Mouse (Mus musculus) heart, postnatal 14 days (tissue): ENCODE measurements around the gene Grik4. TPM values are rescaled to one million over a fixed set of nuclear protein-coding genes. Genes with fewer than 3 reads are reported as not detected.
"Not testable (repeated sequence)": the region's sequence is repeated elsewhere in the genome, so short reads cannot be mapped to it uniquely, and the experiment has no call there.

Experiments
- DNase-seq, 2 experiments: peaks; one replicate each; pipeline ENCODE4 v3.0.0; 2021 to 2022
- intact Hi-C: fragments of 180-260 bp; cut with DNase I; formaldehyde crosslinking; loops from one replicate; pipeline ENCODE4 v1.15.1; 2025
- total RNA-seq, 2 experiments: library from RNA; stranded (reverse); gene quantifications; 2 replicates each; pipeline ENCODE4 v1.2.3; 2021

The Grik4 gene
- total RNA-seq, 2 experiments from 2014 or later = not detected

DNA sequence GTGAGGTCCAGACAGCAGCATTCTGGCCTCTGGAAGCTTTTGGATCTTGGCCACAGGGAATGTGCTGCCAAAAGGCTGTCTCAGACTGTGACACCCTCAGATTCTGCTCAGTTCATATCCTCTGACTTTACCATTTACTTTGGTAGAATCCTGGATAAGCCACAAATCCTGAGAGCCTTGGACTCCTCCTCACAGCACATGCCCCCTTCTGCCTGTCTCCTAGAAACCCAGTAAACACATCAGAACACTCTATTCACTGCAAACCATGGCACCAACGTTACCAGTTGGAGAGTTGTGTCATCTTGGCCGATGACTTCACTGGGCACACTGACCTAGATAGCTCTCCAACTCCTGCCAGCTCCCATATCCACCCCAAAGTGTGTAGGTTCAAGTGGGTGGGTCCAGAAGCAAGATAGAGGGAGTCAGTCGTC is 141.2 kb downstream of the Grik4 start:
- intact Hi-C loops = no loop called here
- DNase-seq = peak; percentile 30 to 52

DNA sequence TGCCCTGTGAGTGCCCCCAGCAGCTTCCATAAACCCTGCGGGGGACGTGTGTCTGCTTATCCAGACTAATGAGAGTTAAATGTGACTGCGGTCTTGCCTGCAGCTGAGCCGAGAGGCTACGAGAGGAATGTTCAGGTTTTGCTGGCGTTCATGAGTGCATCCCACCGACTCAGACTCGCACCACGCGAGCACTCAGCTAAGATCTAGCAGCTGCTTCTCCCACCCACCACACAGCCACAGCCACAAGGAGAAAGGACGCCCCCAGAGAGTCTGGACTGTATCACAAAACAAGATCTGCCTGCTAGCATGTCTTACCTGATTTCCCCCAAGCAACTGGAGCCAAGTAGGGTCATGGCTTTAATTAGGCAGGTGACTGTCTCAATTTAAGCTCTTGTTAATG is 142.4 kb downstream of the Grik4 start:
- intact Hi-C loops = no loop called here
- DNase-seq = no peak

- intact Hi-C loops = no loop called here
- DNase-seq = no peak
Observed at GRCm38 (mm10) chr9:42800138-42800537, 144.2 kb downstream of the Grik4 start.

- intact Hi-C loops = no loop called here
- DNase-seq = no peak
Observed at GRCm38 (mm10) chr9:42799694-42800093, 144.6 kb downstream of the Grik4 start.

DNA sequence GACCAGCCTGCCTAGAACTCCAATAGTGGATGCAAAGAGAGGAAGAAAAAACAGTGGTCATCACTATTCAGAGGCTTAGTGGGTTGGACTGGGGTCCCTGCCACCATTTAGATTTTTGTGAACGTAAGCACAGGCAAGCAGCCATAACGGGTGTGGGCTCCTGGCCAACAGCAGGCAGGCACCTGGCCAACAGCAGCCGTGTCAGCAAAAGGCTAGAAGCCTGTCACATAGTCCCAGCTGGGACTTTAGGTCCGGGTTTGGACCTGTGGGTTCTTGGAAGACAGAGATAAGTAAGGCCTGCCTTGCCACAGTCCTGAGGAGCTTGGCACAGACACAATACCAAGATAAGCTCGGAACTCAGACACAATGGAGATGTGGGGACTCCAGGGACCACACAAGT is 145.1 kb downstream of the Grik4 start:
- DNase-seq = peak; percentile 35 to 50
- intact Hi-C loops = no loop called here

- intact Hi-C loops = no loop called here
- DNase-seq = no peak
Observed at GRCm38 (mm10) chr9:42798280-42798679, 146.0 kb downstream of the Grik4 start.

- DNase-seq = no peak
- intact Hi-C loops = no loop called here
Observed at GRCm38 (mm10) chr9:42797276-42797675, 147.0 kb downstream of the Grik4 start.

DNA sequence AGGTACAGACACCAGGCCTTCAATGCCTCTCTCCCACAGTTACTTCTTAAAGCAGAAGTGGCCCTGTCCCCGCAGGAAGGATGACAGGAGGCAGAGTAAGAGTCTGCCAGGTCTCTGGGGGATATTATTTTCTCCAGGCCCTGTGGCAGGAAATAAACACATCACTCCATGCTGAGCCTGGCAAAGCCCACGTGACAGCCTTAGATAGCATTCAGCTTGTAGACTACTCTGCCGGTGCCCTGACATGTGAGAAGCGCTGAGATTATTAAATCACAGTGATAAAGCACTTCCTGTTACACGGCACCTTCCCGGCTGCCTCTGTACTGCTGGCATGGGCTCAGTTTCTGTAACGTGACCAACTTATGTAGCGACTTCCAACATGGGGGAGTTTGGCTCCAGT is 148.4 kb downstream of the Grik4 start:
- DNase-seq = no peak
- intact Hi-C loops = no loop called here

GRCm38 (mm10) chr9:42794006-42794405 is 150.3 kb downstream of the Grik4 start:
- no peak for DNase-seq
- intact Hi-C loops = no loop called here

DNA sequence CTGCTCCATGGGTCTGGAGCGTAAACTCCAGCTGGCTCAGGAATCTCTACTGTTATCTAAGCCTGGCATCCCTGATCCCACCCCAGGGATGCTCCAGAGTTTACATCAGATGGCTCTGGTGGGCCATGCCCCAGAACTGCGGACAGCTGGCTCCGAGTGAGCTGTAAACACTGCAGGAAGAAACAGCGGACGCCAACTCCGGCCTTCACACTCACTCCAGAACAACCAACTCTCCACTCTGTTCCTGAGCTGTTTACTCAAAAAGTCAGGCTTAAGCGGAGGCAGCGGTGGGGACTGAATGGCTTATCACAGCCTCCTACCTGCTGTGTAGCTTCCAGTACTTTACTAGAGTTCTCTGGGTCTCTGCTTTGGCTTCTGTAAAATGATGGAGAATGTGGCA is 150.7 kb downstream of the Grik4 start:
- DNase-seq = no peak
- intact Hi-C loops = no loop called here

- DNase-seq = no peak
- intact Hi-C loops = no loop called here
Observed at GRCm38 (mm10) chr9:42792381-42792780, 151.9 kb downstream of the Grik4 start.

DNA sequence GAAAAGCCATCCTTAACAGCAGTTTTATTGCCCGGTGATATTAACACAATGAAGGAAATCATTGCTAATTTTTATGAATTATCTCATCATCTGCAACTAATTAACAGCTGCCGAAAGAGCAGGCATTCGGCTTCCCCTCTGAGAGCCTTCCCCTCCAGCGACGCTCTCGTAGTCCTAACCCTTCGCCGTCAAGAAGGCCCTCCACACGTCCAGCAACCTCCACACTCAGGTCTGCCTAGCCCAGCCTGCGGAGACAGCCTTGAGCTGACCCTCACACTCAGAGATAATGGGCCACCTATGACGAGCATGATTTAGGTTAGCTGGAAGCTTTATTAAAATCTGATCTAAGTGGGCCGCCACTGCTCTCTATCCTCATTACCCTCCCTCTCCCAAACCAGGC is 152.5 kb downstream of the Grik4 start:
- intact Hi-C loops = no loop called here
- no peak for DNase-seq

DNA sequence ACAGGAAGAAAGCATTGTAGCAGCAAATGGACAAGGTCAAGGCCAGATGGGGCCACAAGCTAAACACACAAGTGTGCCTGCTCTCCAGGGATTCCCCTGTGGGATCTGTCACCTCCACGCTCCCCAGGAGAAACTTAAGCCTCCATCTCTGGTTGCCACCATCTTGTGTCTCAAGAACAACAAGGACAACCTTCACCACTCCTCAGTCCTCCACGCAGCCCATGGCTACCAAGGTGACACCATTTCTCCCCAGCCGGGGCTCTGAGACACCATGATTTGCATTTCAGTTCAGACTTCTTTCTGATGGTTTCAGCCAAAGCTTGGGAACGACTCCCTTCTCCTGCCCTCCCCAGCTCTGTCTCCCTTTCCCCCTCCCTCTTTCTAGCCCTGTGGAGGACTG is 152.9 kb downstream of the Grik4 start:
- intact Hi-C loops = no loop called here
- DNase-seq = no peak

GRCm38 (mm10) chr9:42788471-42788870 is 155.8 kb downstream of the Grik4 start:
- intact Hi-C loops = loop anchor here (1.0 kb wide), 1 partner anchor 156 kb away; the partner anchor contains the start of gene Grik4
- peak; percentile 30 to 59 for DNase-seq

DNA sequence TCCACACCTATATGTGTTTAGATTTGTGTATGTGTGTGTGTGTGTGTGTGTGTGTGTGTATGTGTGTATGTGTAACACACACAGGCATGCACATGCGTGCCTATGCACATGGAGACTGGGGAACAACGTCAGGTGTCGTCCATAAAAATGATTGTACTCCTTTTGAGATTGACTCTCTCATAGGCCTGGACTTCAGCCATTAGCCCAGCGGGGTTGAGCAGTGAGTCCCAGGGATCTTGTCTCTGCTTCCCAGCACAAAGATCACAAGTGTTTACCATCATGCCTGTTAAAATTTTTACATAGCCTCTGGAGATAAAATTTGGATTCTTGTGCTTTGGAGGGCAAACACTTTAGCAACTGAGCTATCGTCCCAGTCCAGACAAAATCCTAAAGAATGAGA is 157.4 kb downstream of the Grik4 start:
- intact Hi-C loops = no loop called here
- no peak for DNase-seq

DNA sequence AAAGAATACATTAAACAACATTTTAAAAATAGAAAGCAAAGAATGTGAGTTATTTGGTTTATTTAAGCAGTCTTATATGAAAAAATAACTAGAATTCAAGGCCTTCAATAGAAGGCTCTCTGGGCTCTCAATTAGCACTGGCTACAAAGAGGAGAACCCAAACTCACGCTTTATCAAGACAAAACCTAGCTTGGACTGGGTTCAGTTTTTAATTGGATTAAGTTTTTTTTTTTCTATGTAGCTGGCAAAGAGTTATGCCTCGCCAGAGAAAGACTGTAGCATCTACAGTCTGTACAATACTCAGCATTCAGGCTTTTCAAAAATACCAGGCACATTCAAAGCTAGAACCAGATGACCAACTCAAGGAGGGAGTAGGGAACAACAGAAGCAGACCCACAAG is 158.0 kb downstream of the Grik4 start:
- intact Hi-C loops = no loop called here
- no peak for DNase-seq

GRCm38 (mm10) chr9:42785173-42785830 is 159.0 kb downstream of the Grik4 start:
- no peak for DNase-seq
- intact Hi-C loops = no loop called here

- intact Hi-C loops = no loop called here
- no peak for DNase-seq
Observed at GRCm38 (mm10) chr9:42783248-42783903, 160.9 kb downstream of the Grik4 start.

DNA sequence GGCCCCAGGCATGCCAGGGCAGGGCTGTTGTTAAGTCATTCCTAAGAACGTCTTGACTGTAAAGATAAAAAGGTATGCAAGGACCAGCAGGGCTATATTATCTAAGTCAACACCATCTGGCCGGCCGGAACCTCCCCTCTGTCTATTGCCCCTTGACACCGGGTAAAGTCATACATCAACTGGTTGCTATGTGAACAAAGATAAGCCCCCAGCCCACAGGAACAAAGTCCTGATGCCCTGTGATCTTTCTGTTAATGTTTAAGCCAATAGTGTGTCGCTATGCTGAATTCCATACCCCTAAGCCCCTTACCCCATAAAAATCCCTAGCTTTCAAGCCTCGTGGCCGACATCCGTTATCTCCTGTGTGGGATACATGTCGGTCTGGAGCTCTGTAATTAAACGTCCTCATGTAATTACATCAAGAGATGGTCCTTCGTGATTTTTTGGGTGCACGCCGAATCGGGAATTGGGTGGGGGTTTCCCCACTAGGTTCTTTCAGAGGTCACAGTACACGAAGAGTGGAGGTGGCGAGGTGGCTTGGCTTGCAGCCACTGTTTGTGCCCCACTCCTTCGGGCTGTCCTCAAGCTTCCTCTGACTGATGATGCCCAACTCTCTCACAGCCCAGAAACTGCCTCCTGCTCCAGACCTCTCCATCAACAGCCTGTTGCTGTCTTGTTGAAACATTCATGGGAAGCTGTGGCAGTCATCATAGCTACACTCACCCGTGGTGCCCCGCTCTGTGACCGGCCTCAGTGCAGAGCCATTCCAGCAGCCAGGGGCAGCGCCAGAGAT is 165.6 kb downstream of the Grik4 start:
- intact Hi-C loops, DNase-seq: not testable (repeated sequence)

GRCm38 (mm10) chr9:42777913-42778312 is 166.4 kb downstream of the Grik4 start:
- intact Hi-C loops = no loop called here
- DNase-seq = no peak

DNA sequence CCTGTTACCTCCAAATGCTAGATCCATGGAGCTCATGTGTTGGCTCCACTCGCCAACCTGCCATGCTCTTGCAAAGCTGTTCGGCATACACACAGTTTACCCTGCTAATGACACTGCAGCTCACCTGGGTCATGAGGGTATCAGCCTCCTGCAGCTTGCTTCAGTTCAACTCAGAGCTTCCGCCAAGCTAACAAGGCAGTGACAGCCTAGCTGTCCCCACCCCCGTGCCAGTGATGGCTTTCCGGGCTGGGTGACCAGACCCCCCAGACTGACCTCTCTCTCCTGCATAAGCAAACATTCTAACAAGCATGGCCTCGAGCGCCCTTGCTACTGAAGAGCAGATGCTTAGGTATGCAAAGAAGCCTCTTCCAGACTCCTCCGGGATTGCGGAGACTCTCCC is 167.5 kb downstream of the Grik4 start:
- intact Hi-C loops = no loop called here

More for the DNA sequence above, 167.5 kb downstream of the Grik4 start:
- no peak for DNase-seq
